Mouse (Mus musculus): ENCODE data around the gene Thbd. TPM values are rescaled to one million over a fixed set of nuclear protein-coding genes. Genes with fewer than 3 reads are reported as not detected.

Thbd gene
- total RNA-seq, 2 experiments from 2014 or later = 4.9 to 5.3 TPM

DNA sequence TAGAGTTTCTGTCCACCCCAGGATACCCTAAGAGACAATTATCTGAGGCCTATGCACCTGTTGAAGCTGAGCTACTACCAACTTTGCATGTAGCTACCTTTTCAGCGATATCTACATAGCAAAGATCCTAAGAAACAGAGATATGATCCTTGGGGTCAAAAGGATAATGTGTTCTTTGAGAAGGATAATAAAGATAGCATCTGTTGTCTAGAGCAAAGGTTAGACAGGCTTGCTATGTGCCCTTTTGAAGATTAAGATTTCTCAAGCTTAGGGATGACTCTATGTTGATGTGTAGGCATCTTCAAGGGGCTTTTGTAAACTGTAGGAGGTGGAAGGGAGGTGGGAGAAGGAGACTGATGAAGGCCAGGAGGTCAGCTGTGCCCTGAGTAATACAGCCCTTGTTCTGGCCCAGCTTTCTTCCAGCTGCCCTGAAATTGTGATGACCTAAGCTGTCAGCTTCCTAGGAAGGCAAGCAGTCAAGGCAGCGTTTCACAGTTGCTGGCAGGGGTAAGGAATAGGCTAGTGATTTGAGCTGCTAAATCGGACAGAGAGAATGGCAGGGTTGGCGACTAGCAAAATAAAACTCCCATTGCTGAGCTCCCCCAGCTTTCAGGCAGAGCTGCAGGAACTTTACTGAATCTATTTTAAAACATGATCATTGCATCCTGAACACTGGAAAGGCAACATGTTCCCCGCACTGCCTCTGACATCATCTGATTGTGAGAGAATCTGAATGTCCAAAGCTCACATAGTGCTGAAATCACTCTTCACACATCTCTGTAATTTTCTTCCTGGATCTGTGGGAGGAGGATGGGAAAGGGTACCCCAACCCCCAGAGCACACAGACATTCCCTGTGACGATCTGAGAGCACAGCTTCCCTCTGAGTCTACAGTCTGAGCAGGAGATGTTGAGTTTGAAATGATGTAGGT, 20.1 kb downstream of the Thbd start:
- DNase-seq (ENCODE audit: extremely low spot score in 1 of 2, low spot score in 1 of 2) = no peak

DNA sequence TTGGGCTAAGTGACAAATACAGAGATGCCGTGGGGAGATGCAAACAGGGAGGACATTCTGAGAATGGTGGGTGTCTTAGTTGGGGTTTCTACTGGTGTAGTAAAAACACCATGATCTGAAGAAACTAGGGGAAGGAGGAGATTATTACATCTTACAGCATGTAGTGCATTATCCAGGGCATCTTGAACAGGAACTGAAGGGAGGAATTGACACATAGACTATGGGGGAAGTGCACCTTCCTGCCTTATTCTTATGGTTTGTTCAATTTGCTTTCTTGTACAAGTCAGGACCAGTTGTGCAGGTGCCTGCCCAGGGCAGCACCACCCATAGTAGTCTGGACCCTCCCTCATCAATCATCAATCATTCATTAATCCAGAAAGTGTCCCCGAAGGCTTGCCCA, 21.1 kb downstream of the Thbd start:
- no peak for DNase-seq (ENCODE audit: extremely low spot score in 1 of 2, low spot score in 1 of 2)

DNA sequence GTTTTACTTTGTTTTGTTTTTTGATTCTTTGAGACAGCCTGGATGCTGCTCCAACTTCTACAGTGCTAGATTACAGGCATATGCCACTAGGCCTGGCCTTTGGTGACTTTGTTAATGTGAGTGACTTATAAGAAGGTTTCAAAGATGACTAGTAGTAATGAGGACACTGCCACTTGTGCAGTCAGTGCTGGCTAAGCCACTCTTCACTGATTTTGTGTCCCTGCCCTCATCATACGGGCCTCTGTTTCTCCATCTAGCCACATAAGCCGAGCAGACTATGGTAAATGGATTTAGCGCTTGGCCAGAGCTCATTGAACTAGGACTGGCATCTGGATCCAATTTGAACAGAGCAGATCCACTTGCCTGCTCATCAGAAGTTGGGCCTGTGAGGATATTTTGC, 21.5 kb downstream of the Thbd start:
- no peak for DNase-seq (ENCODE audit: extremely low spot score in 1 of 2, low spot score in 1 of 2)

DNA sequence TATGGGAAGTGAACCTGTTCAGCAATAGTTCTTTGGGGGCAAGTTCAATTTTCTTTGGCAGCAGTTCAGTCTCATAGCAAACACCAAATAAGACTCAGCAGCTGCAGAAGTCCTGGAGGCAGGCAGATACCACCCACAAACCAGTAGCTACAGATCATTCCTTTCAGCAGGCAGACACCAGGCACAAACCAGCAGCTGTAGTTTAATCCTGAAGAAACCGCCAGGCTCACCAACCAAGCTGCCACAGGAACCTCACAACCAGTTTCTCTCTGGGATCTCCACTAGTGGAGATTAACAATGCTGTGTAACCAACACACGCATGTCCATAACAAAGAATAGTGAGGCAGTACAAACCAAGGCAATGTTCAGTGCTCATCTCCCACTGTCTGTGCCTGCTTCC, 26.9 kb downstream of the Thbd start:
- DNase-seq (ENCODE audit: extremely low spot score in 1 of 2, low spot score in 1 of 2) = no peak

DNA sequence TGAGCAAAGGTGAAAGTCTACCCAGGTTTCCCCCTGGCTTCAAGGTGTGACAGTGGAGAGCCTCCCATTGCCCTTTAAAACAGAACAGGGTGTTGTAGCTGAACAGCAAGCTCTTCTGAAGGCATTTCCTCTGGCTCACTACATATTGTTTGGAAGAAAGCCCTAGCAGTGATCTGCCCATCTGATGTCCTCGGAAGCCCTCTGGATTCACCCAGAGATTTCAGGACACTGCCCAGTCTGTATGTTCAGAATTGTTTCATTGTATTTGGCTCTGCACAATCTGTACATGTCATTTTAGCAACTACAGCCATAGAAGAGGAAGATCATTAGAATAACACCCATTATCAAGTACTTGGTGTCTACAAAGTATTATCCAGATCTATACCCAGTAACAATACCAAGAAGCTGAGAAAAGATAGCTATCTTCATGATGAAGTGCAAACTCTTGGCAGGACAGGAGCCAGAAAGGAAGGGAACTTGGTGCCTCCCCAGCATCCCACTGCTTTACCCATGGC, 28.0 kb downstream of the Thbd start:
- no peak for DNase-seq (ENCODE audit: extremely low spot score in 1 of 2, low spot score in 1 of 2)

DNA sequence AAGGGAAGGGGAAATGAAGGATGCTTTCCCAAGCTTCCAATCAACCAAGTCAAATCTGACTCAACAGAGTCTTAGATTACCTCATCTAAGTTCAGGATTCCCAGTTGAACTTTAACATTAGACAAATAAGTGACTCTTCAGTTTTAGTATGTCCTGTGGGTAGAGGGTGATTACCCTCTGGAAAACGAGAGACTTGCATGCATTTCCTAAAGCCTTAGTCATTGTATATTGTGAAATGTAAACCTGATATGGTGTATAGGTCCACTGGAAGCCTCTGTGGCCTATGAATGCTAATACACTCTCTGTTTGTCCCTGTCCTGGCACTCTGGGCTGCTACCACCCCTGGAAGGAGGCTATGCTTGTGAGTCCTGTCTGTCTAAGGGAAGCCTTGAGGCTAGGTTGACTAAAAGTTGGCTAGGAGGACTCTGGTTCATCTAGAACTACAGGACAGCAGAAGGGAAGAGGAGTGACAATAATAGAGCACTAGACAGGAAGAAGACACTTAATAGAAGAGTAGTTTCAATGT, 29.1 kb downstream of the Thbd start:
- DNase-seq (ENCODE audit: extremely low spot score in 1 of 2, low spot score in 1 of 2) = no peak

DNA sequence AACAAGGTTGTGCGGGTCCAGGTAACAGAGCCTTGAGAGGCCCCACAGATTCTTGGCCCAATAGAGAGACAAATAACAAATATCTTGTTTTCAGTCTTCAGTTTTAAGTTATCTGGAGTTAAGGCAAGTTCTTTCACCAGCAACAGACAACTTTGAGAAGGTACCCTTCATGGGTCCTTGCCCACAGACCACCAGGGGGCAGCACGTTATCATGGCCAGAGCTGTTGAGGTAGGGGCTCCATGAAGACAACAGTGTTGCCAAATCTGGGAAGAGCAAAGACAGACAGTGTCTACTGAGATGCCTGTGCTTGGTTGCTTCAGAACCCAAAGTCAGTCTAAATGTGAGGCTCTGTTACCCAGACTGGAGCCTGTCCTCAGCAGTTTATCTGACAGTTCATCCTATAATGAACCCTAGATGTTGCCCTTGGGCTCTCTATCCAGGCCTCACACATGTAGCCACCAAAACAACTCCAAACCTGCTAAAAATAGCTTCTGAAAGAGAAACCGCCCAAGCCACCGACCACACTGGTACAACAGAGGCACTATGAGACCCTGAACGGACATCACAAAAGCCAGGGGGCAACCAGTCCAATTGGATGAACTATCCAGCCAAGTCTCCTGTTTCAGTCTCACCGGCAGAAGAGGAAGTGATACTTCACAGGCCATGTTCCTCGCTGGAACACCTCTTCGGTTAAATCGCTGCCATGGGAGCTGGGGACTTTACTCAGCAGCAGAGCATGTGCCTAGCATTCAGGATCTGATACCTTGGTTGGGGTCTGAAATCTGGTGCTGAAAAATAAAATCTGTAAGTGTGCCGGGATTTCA, 32.5 kb downstream of the Thbd start:
- DNase-seq (ENCODE audit: extremely low spot score in 1 of 2, low spot score in 1 of 2) = peak in 1 of 2 experiments; percentile 46

DNA sequence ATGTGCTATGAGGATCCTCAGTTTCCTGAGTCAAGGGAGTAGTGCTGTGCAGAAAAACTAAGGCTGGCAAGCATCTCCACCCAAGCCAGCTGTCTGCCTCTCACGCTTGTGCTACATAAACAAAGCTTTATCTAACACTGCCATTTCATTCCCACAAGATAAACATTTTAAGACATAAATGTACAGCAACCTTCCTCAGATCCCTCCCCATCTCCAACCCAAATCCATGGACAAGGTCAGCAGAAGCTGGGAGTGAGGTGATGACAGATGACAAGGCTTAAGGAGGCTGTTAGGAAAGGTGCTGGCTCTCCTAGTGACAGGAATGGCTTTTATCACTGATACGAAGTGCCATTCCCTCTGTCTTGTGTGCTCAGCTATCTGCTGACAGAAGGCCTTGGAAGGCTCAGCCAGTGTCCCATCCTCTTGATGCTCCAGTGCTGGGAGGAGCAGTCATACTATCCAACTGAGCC, 34.4 kb downstream of the Thbd start:
- DNase-seq (ENCODE audit: extremely low spot score in 1 of 2, low spot score in 1 of 2) = no peak

DNA sequence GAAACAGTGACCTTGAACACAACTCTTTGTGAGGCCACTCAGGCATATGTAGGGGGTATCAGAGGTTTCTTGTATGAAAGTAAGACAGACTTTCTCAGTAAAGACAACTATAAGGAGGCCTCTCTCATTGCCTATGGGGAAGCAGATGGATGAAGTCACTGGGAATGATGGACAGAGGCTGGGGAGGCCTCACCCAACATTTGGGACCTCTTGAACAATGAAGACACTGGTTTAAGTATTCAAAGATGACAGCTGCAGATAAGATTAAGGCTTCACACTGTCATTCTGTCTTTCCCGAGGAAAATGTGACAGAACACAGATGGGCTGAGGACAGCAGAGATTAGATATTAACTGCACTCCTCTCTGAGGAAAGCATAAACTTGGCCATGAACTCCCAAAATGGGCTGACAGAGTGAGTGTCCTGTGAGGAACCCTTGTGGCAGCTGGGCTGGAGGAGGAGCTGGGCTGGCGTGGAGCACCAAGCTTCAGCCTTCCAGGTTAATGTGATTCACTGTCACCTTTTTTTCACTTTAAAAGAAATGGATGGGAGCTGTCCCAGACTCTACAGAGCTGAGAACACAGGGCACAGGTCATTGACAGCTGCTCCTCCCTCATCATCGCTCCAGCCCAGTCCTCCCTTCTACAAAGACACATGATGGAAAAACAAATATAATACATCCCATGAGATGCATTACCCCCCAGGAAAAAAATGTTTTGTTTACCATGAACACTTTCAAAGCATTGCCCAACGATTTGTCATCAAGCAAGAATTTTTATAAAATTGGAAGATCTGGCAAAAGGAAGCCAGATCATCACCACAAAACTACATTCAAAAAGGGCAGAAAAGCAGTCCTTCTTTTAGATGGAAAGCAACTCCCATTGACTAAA, 36.0 kb downstream of the Thbd start:
- DNase-seq (ENCODE audit: extremely low spot score in 1 of 2, low spot score in 1 of 2) = no peak

DNA sequence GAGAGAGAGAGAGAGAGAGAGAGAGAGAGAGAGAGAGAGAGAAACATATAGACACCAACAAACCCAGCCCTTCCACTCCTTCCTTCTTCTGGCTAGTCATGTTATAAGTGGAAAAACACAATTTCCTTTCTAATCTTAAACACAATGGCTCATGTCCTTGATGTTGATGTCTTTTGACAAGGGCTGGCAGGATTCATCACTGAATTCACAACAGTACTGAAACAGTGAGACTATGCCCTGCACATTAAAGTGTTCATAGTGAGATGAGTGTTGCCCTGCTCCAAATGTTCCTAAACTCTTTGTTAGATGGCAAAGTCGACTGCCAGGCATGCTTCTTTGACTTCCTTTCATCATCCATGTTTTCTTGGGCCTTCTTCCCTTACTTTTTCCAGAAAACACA, 42.8 kb downstream of the Thbd start:
- no peak for DNase-seq (ENCODE audit: extremely low spot score in 1 of 2, low spot score in 1 of 2)

DNA sequence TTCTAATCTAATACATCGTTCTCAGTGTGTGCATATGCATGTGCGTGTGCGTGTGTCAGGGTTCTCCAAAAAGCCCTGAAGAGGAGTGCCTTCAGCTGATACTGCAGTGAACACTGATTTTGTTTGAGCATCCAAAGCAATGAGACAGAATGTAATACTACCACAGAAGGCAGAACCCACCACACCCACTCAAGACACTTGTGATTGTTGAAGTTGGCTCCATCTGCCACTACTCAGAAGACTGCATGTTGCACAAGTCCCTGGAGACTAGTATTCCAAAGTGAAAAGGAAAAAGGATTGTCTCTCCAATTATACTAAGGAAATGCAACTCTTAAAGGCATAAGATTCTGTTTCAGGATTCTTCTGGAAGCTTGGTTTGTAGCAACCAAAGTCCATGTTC, 43.5 kb downstream of the Thbd start:
- peak in 1 of 2 experiments; percentile 5 for DNase-seq (ENCODE audit: extremely low spot score in 1 of 2, low spot score in 1 of 2)

DNA sequence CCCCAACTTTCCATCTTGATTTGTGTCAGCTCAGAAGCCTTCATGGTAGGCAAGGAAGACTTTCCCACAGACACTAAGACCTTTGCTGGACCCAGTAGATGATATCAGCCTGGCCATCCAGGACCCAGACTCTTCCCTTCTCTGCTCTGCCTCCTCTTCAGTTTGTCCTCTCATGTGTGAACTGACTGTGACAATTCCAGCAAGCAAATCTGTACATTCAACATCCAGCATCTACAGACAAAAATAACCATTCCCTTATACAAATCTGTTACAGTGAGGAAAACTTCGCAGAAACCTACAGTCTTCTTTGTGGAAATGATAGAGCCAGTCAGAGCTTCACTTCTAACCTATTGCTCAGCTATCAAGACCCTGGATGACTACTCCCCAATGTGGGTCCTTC, 50.8 kb downstream of the Thbd start:
- DNase-seq (ENCODE audit: extremely low spot score in 1 of 2, low spot score in 1 of 2) = no peak

Other genes starting within 250 kb of the Thbd start
- gene Sstr4, start 12.8 kb downstream of the Thbd start, total RNA-seq (2021) = 10 to 100 TPM; 74.0 to 81.6 TPM
- 1 to 10 TPM; 5.4 to 6.7 TPM for gene Cd93, start 35.4 kb upstream of the Thbd start, total RNA-seq (2021)

Data from layer of hippocampus, postnatal 25 days (tissue).